Mouse (Mus musculus) heart, postnatal 0 days (tissue): ENCODE results near the gene Vmn1r95. TPM values are rescaled to one million over a fixed set of nuclear protein-coding genes. Genes with fewer than 3 reads are reported as not detected.
"Not testable (repeated sequence)": the region's sequence is repeated elsewhere in the genome, so short reads cannot be mapped to it uniquely, and the experiment has no call there.

Source experiments
- ATAC-seq: fragments of 200-750 bp; cut with Nextera tagmentation; 2 replicates; pipeline ENCODE4 v1.8.0; 2017; ENCODE audit warnings: low read depth, moderate number of reproducible peaks, moderate library complexity; ENCODE audit not compliant: insufficient read depth
- DNase-seq: peaks from one replicate; pipeline ENCODE4 v3.0.0-alpha.2; 2016; ENCODE audit warnings: low spot score
- H3K27ac ChIP-seq: fragments of 300-500 bp; sonication (generic); 2 replicates; pipeline ENCODE4 v1.5.1; 2014; ENCODE audit warnings: low read depth, mild to moderate bottlenecking
- H3K27me3 ChIP-seq: fragments of 300-500 bp; sonication (generic); 2 replicates; pipeline ENCODE4 v1.6.1; 2014; ENCODE audit warnings: low read length, mixed read lengths; ENCODE audit not compliant: control insufficient read depth, insufficient read depth
- H3K36me3 ChIP-seq: fragments of 300-500 bp; sonication (generic); replicated peaks from 2 replicates; pipeline ENCODE4 v1.6.1; 2014; ENCODE audit warnings: low read length, mixed read lengths; ENCODE audit not compliant: control insufficient read depth, insufficient read depth
- H3K4me1 ChIP-seq: fragments of 300-500 bp; sonication (generic); 2 replicates; pipeline ENCODE4 v1.6.1; 2014; ENCODE audit warnings: antibody characterized with exemption; ENCODE audit not compliant: control insufficient read depth, insufficient read depth
- H3K4me2 ChIP-seq: fragments of 300-500 bp; sonication (generic); 2 replicates; pipeline ENCODE4 v1.6.1; 2014; ENCODE audit warnings: low read depth, mild to moderate bottlenecking, low read length, moderate library complexity
- H3K4me3 ChIP-seq: fragments of 300-500 bp; sonication (generic); 2 replicates; pipeline ENCODE4 v1.5.1; 2014; ENCODE audit warnings: low read depth, low read length
- H3K9ac ChIP-seq: fragments of 300-500 bp; sonication (generic); replicated peaks from 2 replicates; pipeline ENCODE4 v1.6.1; 2014; ENCODE audit warnings: low read depth, low read length, mixed read lengths
- H3K9me3 ChIP-seq: fragments of 300-500 bp; sonication (generic); replicated peaks from 2 replicates; pipeline ENCODE4 v1.6.1; 2016; ENCODE audit warnings: low read length; ENCODE audit not compliant: control insufficient read depth
- WGBS: fragments of 180-500 bp; shearing (Covaris S2); extraction: QIAGEN DNeasy Blood & Tissue Kit; methylation state at CpG from one replicate; pipeline ENCODE4 v1.1.7; 2014; 5-methylcytosine and 5-hydroxymethylcytosine counted together
- polyA plus RNA-seq: library from polyadenylated mRNA; unstranded; fragments of >200 nt; fragmentation: Nextera tagmentation; extraction: Ambion mirVana; gene quantifications from 2 replicates; pipeline ENCODE4 v1.2.1, GENCODE M21; 2015
- total RNA-seq: library from RNA; depleted of rRNA; stranded (reverse); fragments of >200 nt; gene quantifications from 2 replicates; pipeline ENCODE4 v1.2.3, GENCODE M21; 2014; ENCODE audit warnings: low replicate concordance; rRNA removed

Vmn1r95 gene
- total RNA-seq (not detected in 2 replicates), polyA plus RNA-seq (not detected in 2 replicates)

GRCm38 (mm10) chr7:20193410-20193809 is at the start of gene Vmn1r95:
Gene Vmn1r95 (plus strand): TSS chr7:20193710.
- H3K4me2 ChIP-seq: not testable (repeated sequence)
- WGBS: no CpG with 5 or more reads among the region's 3 CpGs

GRCm38 (mm10) chr7:20168277-20168676 is 25.2 kb upstream of the Vmn1r95 start, which contains the start of gene Vmn1r94:
Gene Vmn1r94 (minus strand): TSS chr7:20168377.
- H3K4me2 ChIP-seq, H3K36me3 ChIP-seq, H3K4me3 ChIP-seq, H3K27ac ChIP-seq, H3K27me3 ChIP-seq, H3K9ac ChIP-seq, DNase-seq, H3K9me3 ChIP-seq, ATAC-seq, H3K4me1 ChIP-seq: not testable (repeated sequence)
- WGBS: no CpG with 5 or more reads among the region's 3 CpGs

More at GRCm38 (mm10) chr7:20193410-20193809, at the start of gene Vmn1r95:
- H3K9ac ChIP-seq, H3K27ac ChIP-seq, H3K4me3 ChIP-seq, H3K27me3 ChIP-seq, H3K36me3 ChIP-seq, DNase-seq, H3K4me1 ChIP-seq, H3K9me3 ChIP-seq, ATAC-seq: not testable (repeated sequence)

GRCm38 (mm10) chr7:20205507-20205906 is 12.0 kb downstream of the Vmn1r95 start, which contains the start of gene Gm6164:
Gene Gm6164 (minus strand): TSS chr7:20205607.
- not testable (repeated sequence) for H3K4me3 ChIP-seq, H3K4me1 ChIP-seq, ATAC-seq, H3K9ac ChIP-seq, H3K4me2 ChIP-seq, DNase-seq, H3K9me3 ChIP-seq, H3K36me3 ChIP-seq, H3K27ac ChIP-seq, H3K27me3 ChIP-seq
- WGBS: no CpG with 5 or more reads among the region's 2 CpGs

GRCm38 (mm10) chr7:20233728-20234127 is 40.2 kb downstream of the Vmn1r95 start, which contains the start of gene Gm4498:
Gene Gm4498 (minus strand): TSS chr7:20233828.
- H3K27me3 ChIP-seq, H3K4me2 ChIP-seq, H3K4me1 ChIP-seq, DNase-seq, H3K36me3 ChIP-seq, H3K4me3 ChIP-seq, H3K9me3 ChIP-seq, ATAC-seq, H3K27ac ChIP-seq, H3K9ac ChIP-seq: not testable (repeated sequence)
- WGBS: no CpG with 5 or more reads among the region's 2 CpGs

Other genes with a start within 250 kb of the Vmn1r95 start
- 3.9 and 12.4 TPM in 2 replicates for gene Igsf23, start 243.0 kb upstream of the Vmn1r95 start, total RNA-seq
- gene Igsf23, start 243.0 kb upstream of the Vmn1r95 start, polyA plus RNA-seq: 3.6 and 4.1 TPM in 2 replicates
- not detected in 2 replicates for gene Ceacam20, start 228.3 kb upstream of the Vmn1r95 start, total RNA-seq
- gene Ceacam20, start 228.3 kb upstream of the Vmn1r95 start, polyA plus RNA-seq: not detected in 2 replicates
- gene Nlrp9b, start 202.2 kb upstream of the Vmn1r95 start, total RNA-seq: not detected in 2 replicates
- gene Nlrp9b, start 202.2 kb upstream of the Vmn1r95 start, polyA plus RNA-seq: not detected in 2 replicates
- not detected in 2 replicates for gene Vmn1r91, start 94.0 kb upstream of the Vmn1r95 start, total RNA-seq
- not detected in 2 replicates for gene Vmn1r91, start 94.0 kb upstream of the Vmn1r95 start, polyA plus RNA-seq
- gene Gm16442, start 71.1 kb upstream of the Vmn1r95 start, total RNA-seq: not detected in 2 replicates
- not detected in 2 replicates for gene Gm16442, start 71.1 kb upstream of the Vmn1r95 start, polyA plus RNA-seq
- not detected in 2 replicates for gene Vmn1r93, start 54.6 kb upstream of the Vmn1r95 start, total RNA-seq
- gene Vmn1r93, start 54.6 kb upstream of the Vmn1r95 start, polyA plus RNA-seq: not detected in 2 replicates
- gene Vmn1r94, start 25.3 kb upstream of the Vmn1r95 start, total RNA-seq: not detected in 2 replicates
- not detected in 2 replicates for gene Vmn1r94, start 25.3 kb upstream of the Vmn1r95 start, polyA plus RNA-seq
- gene Gm6164, start 11.9 kb downstream of the Vmn1r95 start, total RNA-seq: not detected in 2 replicates
- not detected in 2 replicates for gene Gm6164, start 11.9 kb downstream of the Vmn1r95 start, polyA plus RNA-seq
- not detected in 2 replicates for gene Gm4498, start 40.1 kb downstream of the Vmn1r95 start, total RNA-seq
- not detected in 2 replicates for gene Gm4498, start 40.1 kb downstream of the Vmn1r95 start, polyA plus RNA-seq
- not detected in 2 replicates for gene Gm5890, start 69.1 kb downstream of the Vmn1r95 start, total RNA-seq
- not detected in 2 replicates for gene Gm5890, start 69.1 kb downstream of the Vmn1r95 start, polyA plus RNA-seq
- gene Gm4133, start 140.4 kb downstream of the Vmn1r95 start, total RNA-seq: not detected in 2 replicates
- not detected in 2 replicates for gene Gm4133, start 140.4 kb downstream of the Vmn1r95 start, polyA plus RNA-seq
- not detected in 2 replicates for gene Gm5728, start 181.7 kb downstream of the Vmn1r95 start, total RNA-seq
- gene Gm5728, start 181.7 kb downstream of the Vmn1r95 start, polyA plus RNA-seq: not detected in 2 replicates
- not detected in 2 replicates for gene Vmn1r100, start 224.2 kb downstream of the Vmn1r95 start, total RNA-seq
- gene Vmn1r100, start 224.2 kb downstream of the Vmn1r95 start, polyA plus RNA-seq: not detected in 2 replicates
- not detected in 2 replicates for gene Vmn1r101, start 248.9 kb downstream of the Vmn1r95 start, total RNA-seq
- not detected in 2 replicates for gene Vmn1r101, start 248.9 kb downstream of the Vmn1r95 start, polyA plus RNA-seq